Mouse (Mus musculus) E14TG2a.4 (cell line): ENCODE measurements around the gene Hnrnpu.

Source experiments
- CTCF ChIP-seq: conservative IDR thresholded peaks from 2 replicates; pipeline ENCODE4 v1.5.1; 2014; ENCODE audit warnings: low read length
- NANOG ChIP-seq: IDR thresholded peaks from 2 replicates; pipeline ENCODE4 v1.6.1; 2014; ENCODE audit warnings: borderline replicate concordance, low read length, mixed read lengths
- POU5F1 ChIP-seq: IDR thresholded peaks from 2 replicates; pipeline ENCODE4 v1.6.1; 2014; ENCODE audit warnings: low read length, borderline replicate concordance

GRCm38 (mm10) chr1:178309487-178309886 is 28.1 kb downstream of the Hnrnpu start:
- TF ChIP-seq CTCF (no peak), POU5F1 (no peak), NANOG (no peak)
